Mouse (Mus musculus): ENCODE measurements around the gene Phlpp2. TPM values are rescaled to one million over a fixed set of nuclear protein-coding genes. Genes with fewer than 3 reads are reported as not detected.

The Phlpp2 gene
- total RNA-seq, 2 experiments from 2014 or later, result 1.9 to 2.2 TPM

GRCm38 (mm10) chr8:109895355-109895754 is 27.0 kb downstream of the Phlpp2 start:
- intact Hi-C loops (cut with DNase I), result no loop called here
- DNase-seq, result no peak

GRCm38 (mm10) chr8:109902379-109902778 is 34.0 kb downstream of the Phlpp2 start:
- intact Hi-C loops (cut with DNase I), result no loop called here
- no peak for DNase-seq

GRCm38 (mm10) chr8:109903909-109904469 is 35.6 kb downstream of the Phlpp2 start:
- intact Hi-C loops (cut with DNase I), result no loop called here
- no peak for DNase-seq

- intact Hi-C loops (cut with DNase I), result no loop called here
- DNase-seq, result no peak
Observed at GRCm38 (mm10) chr8:109904928-109905668, 36.8 kb downstream of the Phlpp2 start.

GRCm38 (mm10) chr8:109906907-109907306 is 38.6 kb downstream of the Phlpp2 start:
- intact Hi-C loops (cut with DNase I), result no loop called here
- DNase-seq, result no peak

GRCm38 (mm10) chr8:109907376-109907775 is 39.0 kb downstream of the Phlpp2 start:
- intact Hi-C loops (cut with DNase I), result no loop called here
- no peak for DNase-seq

GRCm38 (mm10) chr8:109917277-109917676 is 48.9 kb downstream of the Phlpp2 start:
- peak; percentile 24 to 27 for DNase-seq
- intact Hi-C loops (cut with DNase I), result no loop called here

GRCm38 (mm10) chr8:109920406-109921390 is 52.4 kb downstream of the Phlpp2 start:
- no peak for DNase-seq
- intact Hi-C loops (cut with DNase I), result no loop called here

- no peak for DNase-seq
- intact Hi-C loops (cut with DNase I), result no loop called here
Observed at GRCm38 (mm10) chr8:109941606-109942360, 73.4 kb downstream of the Phlpp2 start.

- intact Hi-C loops (cut with DNase I), result no loop called here
- DNase-seq, result no peak
Observed at GRCm38 (mm10) chr8:109945153-109945632, 76.9 kb downstream of the Phlpp2 start.

GRCm38 (mm10) chr8:109945694-109946093 is 77.4 kb downstream of the Phlpp2 start:
- no peak for DNase-seq
- intact Hi-C loops (cut with DNase I), result no loop called here

- intact Hi-C loops (cut with DNase I), result no loop called here
- no peak for DNase-seq
Observed at GRCm38 (mm10) chr8:109946272-109946671, 77.9 kb downstream of the Phlpp2 start.

- intact Hi-C loops (cut with DNase I), result no loop called here
- DNase-seq, result no peak
Observed at GRCm38 (mm10) chr8:109947447-109948284, 79.3 kb downstream of the Phlpp2 start.

GRCm38 (mm10) chr8:109948285-109948564 is 79.9 kb downstream of the Phlpp2 start:
- intact Hi-C loops (cut with DNase I), result no loop called here
- no peak for DNase-seq

- DNase-seq, result no peak
- intact Hi-C loops (cut with DNase I), result no loop called here
Observed at GRCm38 (mm10) chr8:109952171-109952570, 83.8 kb downstream of the Phlpp2 start.

GRCm38 (mm10) chr8:109954486-109954948 is 86.2 kb downstream of the Phlpp2 start:
- intact Hi-C loops (cut with DNase I), result no loop called here
- DNase-seq, result no peak

GRCm38 (mm10) chr8:109957167-109958028 is 89.1 kb downstream of the Phlpp2 start:
- DNase-seq, result no peak
- intact Hi-C loops (cut with DNase I), result no loop called here

- DNase-seq, result no peak
- intact Hi-C loops (cut with DNase I), result no loop called here
Observed at GRCm38 (mm10) chr8:109958036-109958655, 89.8 kb downstream of the Phlpp2 start.

Measured in gastrocnemius, postnatal 36 days (tissue).